Mouse (Mus musculus) frontal cortex, adult (tissue): Measurements from ENCODE around the gene Dao.

ENCODE experiments used
- ATAC-seq: cut with Nextera tagmentation; 2 replicates; pipeline ENCODE4 v1.9.2; 2017; ENCODE audit warnings: mild to moderate bottlenecking, moderate library complexity, mixed read lengths; ENCODE audit not compliant: low TSS enrichment

Gene Dao

DNA sequence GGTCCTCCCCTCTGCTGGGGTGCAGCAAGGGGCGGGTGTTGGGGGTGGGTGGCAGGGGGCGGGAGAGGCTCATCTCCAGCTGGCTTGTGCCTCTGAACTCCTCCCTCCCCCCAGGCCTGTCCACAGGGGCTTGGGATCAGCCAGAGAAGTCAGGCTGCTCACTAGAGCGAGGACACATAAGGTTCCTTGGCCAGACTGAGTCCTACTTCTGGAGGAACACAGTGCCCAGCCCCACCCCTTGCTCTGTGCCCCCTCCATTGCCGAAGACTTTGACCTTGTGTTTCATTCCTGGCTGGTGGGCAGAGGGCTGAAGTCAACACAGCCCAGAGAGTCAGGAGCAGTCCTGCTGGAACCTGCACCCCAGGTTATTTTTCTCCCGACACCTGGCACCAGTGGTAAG, at the start of gene Dao:
Gene Dao, plus strand, starts transcription at position 162 of the 400 bp plus-strand sequence.
- ATAC-seq = no peak

DNA sequence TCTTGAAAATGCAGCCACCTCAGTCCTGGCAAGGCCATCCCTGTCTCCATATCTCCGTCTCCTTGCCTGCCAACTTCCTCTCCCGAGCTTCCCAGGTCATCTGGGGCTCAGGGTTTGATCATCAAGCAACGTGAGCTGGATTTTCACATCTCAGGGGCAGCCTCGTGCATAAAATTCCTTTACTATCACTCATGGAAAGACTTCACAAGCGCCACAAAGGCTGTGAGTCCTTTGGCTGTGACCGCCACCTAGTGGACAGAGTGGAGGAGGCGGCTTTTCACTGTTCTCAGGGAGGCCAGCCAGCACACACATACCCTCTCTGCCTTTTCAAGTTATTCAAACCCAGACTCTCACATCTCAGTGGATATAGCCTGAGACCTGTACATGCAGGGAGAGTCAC, 49.1 kb upstream of the Dao start:
- peak; percentile 70; the same call in 1 of the 2 replicates for ATAC-seq

DNA sequence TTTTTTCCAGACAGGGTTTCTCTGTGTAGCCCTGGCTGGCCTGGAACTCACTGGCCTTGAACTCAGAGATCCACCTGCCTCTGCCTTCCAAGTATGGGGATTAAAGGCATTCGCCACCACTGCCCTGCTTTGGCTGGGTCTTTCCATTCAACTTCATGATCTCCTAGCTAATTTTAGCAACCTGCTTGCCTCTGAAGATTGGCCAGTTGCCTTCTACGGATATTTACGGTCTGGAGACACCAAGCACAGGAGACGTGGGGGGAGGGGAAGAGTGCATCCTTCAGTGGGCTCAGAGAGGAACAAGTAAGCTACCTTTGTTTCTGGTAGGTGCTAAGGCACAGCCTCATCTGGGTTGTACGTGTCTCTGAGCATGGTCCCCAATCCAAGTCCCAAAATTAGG, 48.2 kb upstream of the Dao start:
- ATAC-seq = no peak

DNA sequence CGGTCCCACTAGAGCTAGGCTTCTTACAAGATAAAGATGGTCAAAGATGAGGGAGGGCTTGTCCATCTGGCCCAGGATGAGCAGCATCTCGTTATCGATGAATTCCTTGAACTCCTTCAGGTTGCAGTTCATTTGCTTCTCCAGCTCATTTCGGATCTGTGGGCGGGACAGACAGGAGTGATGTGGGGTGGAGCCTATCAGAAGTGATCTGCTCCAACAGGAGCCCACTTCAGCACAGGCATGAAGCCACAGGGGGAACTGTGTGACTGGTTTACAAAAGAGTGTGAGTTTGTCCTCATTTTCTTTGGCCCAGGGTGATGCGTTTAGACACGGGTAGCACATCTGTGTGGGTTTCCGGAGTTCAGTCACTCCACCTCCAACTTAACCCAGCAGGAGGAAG, 47.8 kb upstream of the Dao start:
- no peak for ATAC-seq

DNA sequence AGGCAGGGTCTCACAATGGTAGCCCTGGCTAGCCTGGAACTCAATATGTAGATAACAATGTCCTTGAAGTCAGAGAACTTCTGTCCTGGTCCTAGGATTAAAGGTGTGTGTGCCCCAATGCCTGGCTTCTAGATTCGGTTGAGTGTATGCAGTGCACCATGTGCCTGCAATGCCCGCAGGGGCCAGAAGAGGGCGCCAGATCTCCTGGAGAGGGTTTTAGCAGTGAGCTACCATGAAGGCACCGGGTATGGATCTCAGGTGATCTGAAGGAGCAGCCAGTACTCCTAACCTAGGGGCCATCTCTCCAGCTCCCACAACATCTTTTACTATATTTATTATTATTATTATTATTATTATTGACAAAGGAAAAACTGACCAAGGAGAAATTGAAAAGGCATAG, 47.0 kb upstream of the Dao start:
- peak; percentile 41; the same call in 1 of the 2 replicates for ATAC-seq

DNA sequence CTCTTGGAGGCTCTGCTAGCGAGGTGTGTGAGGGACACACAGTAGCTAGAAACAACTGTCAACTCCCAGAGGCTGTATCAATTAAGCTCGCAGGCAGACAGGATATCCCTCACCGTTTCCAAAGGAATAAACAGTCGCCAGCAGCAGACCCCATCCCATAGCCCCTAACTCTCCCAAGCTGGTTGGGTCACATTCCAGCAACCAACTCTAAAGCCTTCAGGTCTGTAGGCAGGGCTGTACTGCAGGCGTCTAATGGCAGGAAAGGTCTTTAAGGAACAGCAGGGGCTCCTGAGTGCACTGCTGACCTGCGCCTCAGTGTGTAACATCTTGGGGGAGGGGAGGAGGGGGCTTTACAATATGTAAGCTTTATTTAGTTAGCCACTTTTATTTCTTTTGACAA, 44.5 kb upstream of the Dao start:
- no peak for ATAC-seq

DNA sequence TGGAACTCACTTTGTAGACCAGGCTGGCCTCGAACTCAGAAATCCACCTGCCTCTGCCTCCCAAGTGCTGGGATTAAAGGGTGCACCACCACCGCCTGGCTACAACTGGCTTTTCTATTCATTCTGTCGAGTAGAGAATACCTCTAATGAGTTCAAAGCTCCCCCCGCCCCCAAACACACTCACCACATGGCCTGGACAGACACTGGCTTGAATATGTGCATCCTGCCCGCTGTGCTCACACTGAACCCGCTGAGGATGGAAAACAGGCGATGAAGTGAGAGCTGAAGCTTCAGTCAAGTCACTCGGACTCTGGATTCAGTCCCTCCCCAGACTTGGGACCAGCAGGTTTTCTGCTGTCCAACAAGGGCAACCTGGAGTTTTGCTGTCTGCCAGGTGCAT, 43.1 kb upstream of the Dao start:
- no peak for ATAC-seq

DNA sequence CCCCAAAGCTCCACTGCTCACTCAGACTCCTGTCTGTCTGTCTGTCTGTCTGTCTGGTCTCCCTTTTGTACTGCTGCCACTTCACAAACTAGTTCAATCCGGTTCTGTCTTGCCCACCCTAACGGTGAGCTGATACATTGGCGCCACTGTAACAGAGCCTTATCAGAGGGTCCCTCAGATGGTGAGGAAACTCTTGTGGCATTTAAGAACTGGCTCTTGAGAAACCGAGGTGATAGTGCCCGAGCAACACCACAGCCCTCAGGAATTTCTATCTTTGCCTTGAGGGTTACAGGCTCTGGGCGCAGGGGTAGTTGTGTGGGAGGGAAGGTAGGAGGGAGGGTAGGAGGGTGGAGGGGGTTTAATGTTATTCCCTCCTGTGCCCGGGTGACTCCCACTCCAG, 41.7 kb upstream of the Dao start:
- no peak for ATAC-seq

DNA sequence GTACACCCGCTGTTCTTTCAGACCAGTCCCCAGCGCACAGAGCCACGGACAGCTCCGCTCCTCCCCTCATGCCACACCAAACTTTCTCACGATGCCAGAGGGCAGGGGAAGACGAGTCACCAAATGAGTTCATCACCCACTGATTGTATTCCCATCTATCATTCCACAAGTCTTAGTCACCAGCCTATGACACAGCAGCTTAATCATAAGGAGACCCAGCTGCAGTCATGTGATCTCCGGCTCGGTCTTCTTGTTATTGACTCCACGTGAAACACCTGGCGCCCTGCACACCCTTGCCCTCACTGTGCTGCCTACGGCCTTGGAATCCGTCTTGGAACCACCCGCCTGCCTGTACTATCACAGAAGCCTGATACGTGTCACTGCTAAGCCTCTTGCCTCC, 38.5 kb upstream of the Dao start:
- ATAC-seq = no peak

DNA sequence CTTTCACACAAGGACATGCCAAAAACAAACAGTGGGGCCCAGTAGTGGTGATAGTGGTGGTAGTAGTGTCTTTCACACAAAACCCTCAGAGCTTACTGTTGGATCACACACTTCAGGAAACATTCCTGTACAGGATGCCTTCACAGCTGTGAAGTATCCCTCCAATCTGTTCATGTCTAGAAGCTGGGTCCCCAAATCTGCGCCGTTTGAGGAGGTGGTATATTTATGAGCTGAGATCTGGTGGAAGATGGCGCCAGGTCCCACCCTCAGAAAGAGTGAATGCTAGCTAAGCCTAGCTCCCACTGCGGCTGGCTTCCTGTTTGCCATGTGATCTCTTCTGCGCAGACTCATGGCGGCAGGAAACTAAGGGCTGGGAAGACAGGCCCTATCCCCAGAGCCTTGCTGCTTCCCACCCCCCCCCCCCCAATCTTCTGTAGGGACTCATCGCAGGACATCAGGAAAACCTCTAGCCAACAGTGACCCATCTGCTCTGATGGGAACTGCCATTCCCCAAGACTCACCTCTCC, 37.8 kb upstream of the Dao start:
- ATAC-seq = no peak

DNA sequence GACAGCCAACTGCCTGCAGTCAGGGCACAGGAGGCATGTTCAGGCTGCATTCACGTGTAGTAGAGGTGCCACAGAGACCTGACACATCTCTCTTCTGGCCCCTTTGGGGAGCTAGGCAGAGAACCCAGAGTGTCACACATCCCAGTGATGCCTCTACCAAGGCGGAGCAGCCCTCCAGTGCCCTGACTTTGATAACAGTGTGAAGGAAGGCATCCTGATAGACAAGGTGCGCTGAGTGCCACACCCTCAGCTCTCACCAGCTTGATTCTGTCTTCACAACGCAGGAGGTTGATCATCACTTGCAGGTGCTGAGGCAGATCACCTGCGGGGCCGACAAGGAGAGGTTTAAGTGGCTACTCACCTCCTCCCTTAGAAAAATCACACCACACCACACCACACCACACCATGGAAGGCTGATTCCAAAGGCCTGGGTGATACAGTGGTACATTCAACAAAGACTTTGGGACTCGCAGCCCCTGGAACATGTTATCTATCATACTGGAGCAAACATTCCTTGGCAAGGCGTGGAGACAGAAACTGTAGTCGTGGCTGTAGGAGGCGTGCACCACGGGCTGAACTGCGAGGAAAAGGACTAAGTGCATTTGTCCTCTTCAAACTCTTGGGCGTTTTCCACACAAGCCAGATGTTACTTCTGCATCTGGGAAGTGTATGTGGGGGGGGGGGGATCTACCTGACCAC, 36.9 kb upstream of the Dao start:
- no peak for ATAC-seq

DNA sequence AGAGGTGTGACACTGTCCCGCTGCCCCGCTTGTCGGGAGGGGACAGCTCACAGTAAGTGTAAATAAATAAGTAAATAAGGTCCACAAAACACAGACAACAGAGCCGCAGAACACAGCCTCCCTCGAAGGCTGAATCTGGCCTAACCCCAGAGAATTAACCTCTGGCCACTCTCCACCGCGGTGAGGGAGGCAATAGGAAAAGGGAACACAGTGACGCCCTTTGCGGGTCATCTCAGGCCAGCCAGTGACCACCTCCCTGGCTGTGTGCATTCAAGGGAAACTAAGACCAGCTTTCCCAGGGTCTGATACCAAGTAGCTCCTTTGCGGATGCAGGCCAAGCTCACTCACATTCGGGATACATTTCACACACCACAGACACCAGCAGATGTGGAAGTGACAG, 35.1 kb upstream of the Dao start:
- ATAC-seq = no peak

DNA sequence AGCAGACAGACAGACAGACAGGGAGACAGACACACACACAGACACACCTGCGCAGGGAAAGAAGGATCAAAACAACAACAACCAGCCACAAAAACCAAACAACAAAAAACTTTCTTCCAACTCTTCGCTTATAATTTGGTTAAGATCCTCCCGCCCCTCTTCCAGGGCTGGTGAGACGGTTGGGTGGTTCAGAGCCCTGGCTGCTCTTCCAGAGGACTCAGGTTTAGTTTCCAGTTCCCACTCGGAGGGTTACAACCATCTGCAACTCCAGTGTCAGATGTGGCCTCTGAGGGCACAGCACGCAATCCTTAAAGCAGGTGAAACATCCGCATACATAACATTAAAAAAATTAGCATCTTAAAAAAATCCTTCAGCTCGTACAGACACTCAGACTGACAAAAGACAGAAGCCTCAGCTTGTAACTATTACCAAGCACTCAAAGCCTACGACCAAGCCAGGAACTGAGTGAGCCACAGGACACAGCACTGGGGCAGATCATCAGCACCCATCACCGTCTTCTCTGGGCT, 32.0 kb upstream of the Dao start:
- ATAC-seq = no peak

DNA sequence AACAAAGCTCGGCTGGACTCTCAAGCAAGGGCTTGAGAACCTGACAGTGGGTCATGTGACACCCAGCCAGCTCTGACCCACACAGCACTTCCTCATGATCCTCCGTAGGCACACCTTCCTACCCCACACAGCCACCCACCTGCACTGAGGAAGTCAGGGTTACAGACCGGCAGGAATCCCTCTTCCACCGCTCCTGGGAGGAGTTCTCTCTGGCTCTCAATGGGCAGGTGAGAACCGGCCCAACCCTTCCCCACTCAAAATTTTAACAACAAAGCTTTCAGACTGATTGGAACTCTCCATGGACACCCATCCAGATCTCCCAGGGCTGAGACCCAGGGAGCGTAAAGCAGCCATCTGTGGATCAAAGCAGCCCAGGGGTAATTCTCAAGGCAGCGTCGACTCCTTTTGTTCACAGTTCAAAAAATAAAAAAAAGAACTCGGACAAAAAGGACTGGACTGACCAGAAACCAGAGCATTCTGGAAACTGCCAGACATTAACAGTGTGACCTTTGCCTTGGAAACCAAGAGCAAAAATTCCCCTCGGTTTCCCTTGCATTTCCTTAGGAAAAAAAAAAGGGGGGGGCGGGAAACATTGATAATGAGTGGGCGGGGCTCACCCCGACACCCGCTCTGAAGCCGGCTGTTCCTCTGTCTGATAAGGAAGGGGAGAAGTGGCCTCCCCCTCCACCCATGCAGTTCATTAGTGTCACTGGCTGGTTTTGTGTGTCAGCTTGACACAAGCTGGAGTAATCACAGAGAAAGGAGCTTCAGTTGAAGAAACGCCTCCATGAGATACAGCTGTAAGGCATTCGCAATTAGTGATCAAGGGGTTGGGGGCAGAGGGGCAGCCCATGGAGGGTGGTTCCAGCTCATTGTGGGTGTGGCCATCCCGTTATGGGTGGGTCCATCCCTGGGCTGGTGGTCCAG, 30.7 kb upstream of the Dao start:
- no peak for ATAC-seq

DNA sequence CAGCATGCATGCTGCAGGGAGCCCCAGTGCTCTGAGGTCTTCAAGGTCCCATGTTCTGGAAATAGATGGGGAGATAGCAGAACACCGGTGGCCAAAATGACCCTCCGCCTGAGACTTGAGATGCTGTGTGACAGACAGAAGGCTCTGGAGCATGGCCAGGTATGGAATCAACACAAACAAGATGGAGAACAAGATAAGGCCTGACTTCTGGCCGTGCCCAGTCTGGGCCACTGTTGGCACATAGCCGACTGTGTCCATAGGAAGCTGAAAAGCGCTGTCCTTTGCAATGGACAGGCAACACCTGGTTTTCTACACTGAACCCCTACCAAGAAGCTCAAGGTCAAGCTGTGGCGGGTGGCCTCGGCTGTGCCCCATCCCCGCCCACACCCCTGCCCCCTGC, 29.7 kb upstream of the Dao start:
- no peak for ATAC-seq

DNA sequence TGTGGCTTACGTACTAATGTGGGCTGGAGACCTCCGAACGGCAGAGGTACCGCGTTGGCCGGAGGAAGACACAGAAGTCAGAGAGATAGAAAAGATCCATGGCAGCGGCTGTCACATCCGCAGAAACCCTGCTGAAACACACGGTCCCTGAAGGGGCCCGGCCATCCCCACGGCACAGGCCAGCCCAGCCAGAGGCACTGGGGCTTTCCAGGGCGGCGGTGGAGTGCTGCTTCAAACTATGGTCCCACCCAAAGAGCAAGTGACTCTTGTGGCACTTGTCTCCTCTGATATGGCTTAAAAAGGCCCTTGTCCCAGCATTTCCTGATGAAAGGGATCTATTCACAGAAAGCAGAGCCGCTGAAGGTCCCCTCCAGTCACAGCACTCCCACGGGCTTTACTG, 28.9 kb upstream of the Dao start:
- ATAC-seq = no peak

DNA sequence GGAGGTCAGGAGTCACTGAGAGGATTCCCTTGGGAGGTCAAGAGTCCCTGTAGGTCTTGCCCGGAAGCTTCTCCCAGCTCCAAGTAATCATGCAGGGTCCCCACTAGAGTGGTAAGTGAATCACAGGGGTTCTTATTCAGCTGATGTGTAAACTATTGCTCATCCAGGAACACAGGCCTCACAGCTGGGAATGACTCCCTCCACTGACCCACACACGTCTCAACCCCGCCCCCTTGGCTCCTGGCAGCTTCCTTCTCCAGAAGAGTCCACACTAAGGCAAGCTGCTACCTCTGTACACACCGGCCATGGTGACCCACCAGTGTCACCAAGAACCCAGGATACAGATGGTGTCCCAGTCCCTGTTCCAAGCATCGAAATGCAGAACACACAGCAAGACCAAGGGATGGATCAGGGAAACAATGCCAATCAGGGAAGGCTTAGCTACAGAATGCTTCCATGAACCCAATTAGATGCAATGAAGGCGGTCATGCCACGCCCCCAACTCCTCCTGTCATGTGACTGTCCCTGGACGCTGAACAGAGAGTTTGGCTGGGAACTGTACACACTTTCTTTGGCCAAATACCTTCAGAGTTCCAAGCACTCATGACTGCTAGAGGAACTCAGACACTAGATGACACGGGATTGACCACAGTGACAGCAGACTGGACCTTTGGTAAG, 27.8 kb upstream of the Dao start:
- ATAC-seq = no peak; the same call in 1 of the 2 replicates

DNA sequence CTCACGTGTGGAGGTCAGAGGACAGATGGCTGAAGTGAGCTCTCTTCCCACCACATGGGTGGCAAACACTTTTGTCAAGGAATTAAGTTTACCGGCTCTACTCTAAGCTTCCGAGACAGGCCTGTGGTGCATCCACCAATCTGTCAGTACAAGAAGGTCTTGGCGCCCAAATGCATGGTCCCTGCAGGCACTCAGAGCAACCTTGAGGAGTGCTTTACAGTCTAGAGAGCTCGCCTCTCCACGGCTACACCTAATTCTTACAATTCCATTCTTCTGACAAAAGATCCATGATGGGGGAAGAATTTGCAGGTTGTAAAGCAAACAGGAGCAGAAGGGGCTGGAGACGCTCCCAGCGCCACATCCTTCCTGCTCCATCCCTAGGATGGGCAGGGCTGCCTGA, 26.9 kb upstream of the Dao start:
- ATAC-seq = no peak

DNA sequence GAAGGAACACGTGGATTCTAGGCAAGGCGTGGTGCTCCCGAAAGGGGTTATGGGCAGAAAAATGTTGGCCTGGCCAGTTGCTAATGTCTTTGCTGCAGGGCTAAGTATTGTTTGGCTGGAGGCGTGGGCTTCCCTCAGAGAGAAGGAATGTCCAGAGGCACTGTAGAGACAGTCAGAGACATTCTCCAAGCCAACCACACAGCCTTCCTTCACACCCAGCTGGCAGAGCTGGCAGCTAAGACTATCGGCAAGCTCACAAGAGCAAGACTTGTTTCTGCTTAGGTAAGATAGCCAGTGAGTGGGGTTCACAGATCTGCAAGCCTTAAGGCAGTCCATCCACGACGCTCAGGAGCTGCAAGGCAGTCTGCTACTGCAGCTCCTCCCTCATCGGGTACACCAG, 26.2 kb upstream of the Dao start:
- ATAC-seq = no peak

DNA sequence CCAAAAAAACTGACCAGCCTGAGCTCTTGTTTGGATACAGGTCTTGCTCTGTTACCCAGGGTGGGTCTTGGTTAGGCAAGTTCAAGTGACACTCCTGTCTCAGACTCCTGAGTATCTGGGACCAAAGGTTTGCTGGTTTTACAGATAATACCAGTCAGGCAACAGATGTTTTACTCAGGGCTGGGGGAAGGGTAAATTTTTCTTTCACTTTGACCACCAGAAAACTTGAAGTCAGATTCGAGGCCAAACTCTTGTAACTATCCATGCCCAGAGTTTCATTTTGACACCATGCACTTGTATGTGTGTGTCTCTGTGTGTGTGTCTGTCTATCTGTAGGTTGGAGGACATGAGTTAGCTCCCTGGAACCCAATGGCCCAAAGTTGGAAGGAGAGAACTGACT, 23.0 kb upstream of the Dao start:
- no peak for ATAC-seq

DNA sequence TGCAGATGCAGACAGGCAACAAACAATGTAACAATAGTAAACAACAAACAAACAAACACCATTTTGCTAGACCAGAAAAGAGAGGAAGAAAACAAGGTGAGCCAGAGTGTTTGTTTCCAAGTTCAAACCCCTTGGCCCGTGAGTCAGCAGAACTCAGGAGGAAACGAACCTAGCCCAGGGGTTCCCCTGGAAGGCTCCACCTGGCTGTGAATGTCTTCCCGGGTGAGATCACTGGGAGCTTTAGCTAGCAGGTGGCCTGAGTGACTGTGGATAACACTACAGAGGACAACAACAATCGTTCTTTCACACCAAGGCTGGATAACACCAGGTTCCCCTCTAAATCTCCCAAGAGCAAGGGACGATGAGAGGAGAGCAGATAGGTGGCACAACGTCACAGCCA, 22.3 kb upstream of the Dao start:
- ATAC-seq = no peak

DNA sequence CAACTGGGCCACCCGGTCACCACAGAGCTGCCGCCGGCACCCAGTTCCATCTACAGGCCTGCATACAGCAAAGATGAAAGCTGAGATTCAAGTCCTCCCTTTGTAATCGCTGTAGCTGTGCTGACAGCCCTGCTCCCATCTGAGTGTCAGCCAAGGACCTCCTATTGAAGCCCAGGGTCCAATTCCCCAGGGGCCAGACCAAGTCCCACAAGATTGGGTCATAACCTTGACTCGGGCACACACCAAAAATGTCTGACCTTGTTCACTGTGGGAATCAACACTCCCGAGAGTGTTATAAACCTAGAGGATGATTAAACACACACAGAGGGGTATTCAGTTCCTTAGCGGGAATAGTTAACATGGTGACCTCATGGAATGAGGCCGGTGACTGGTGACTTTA, 21.7 kb upstream of the Dao start:
- ATAC-seq = no peak
